ENCODE assay signal across 16 mouse cellular contexts in genomic region chr14:17972665-17973064, GRCm38 (mm10).
"Had no signal": no experiment of that assay in that cellular context is flagged by ENCODE, and none has a peak within 500 bp of the region (broad histone marks: within the 10 kb centered on the region; RNA-seq: fewer than 3 reads in every experiment).

No protein-coding gene starts in this region.

- H3K36me3 ChIP-seq: kidney, embryonic 15.5 days; liver, embryonic 13.5 days; neural tube, embryonic 13.5 days; stomach, embryonic 15.5 days had no signal

- H3K4me1 ChIP-seq: kidney, embryonic 15.5 days; liver, embryonic 13.5 days; neural tube, embryonic 13.5 days; stomach, embryonic 15.5 days had no signal

- H3K4me2 ChIP-seq: kidney, embryonic 15.5 days; liver, embryonic 13.5 days; neural tube, embryonic 13.5 days; stomach, embryonic 15.5 days had no signal

- H3K27me3 ChIP-seq: kidney, embryonic 15.5 days; liver, embryonic 13.5 days; neural tube, embryonic 13.5 days; stomach, embryonic 15.5 days had no signal

- H3K9ac ChIP-seq: kidney, embryonic 15.5 days; liver, embryonic 13.5 days; neural tube, embryonic 13.5 days; stomach, embryonic 15.5 days had no signal

- H3K9me3 ChIP-seq: kidney, embryonic 15.5 days; liver, embryonic 13.5 days; neural tube, embryonic 13.5 days; stomach, embryonic 15.5 days had no signal

- DNase-seq: kidney, adult 8-10 months; kidney, postnatal 10 days; kidney, postnatal 36 days; layer of hippocampus, postnatal 36 days; liver, embryonic 13.5 days; lung, adult 2 months; lung, postnatal 14 days; lung, postnatal 4 days; right cerebral cortex, postnatal 25 days; spleen, adult 18-20 months; thymus, postnatal 25 days had no signal

- H3K27ac ChIP-seq: kidney, embryonic 15.5 days; left cerebral cortex, adult 2 months; liver, embryonic 13.5 days; neural tube, embryonic 13.5 days; stomach, embryonic 15.5 days had no signal

- H3K4me3 ChIP-seq: kidney, embryonic 15.5 days; left cerebral cortex, adult 2 months; liver, embryonic 13.5 days; myocyte; neural tube, embryonic 13.5 days; stomach, embryonic 15.5 days had no signal
